Mouse (Mus musculus) liver, embryonic 14.5 days (tissue): Measurements from ENCODE around the gene Mgp. TPM values are rescaled to one million over a fixed set of nuclear protein-coding genes. Genes with fewer than 3 reads are reported as not detected.

ENCODE experiments used
- ATAC-seq: fragments of 200-750 bp; cut with Nextera tagmentation; 2 replicates; pipeline ENCODE4 v1.8.0; 2017; ENCODE audit warnings: moderate number of reproducible peaks, mild to moderate bottlenecking, moderate library complexity; ENCODE audit not compliant: insufficient read depth
- DNase-seq, 3 experiments: peaks; one replicate each; pipeline ENCODE4 v3.0.0-alpha.2; 2012 to 2013; ENCODE audit warnings: low read depth in 3 of 3, low spot score in 3 of 3
- H3K27ac ChIP-seq: fragments of 300-500 bp; sonication (generic); 2 replicates; pipeline ENCODE4 v1.5.1; 2014; ENCODE audit warnings: moderate library complexity, mild to moderate bottlenecking, control low read depth, inconsistent platforms
- H3K27me3 ChIP-seq: fragments of 300-500 bp; sonication (generic); 2 replicates; pipeline ENCODE4 v1.6.1; 2014; ENCODE audit warnings: mild to moderate bottlenecking, low read length, moderate library complexity; ENCODE audit not compliant: control insufficient read depth, insufficient read depth
- H3K36me3 ChIP-seq: fragments of 300-500 bp; sonication (generic); replicated peaks from 2 replicates; pipeline ENCODE4 v1.6.1; 2014; ENCODE audit warnings: low read depth; ENCODE audit not compliant: control insufficient read depth, insufficient read depth
- H3K4me1 ChIP-seq, 2 experiments: fragments of 200-500 bp in 1 of 2; fragments of 300-500 bp in 1 of 2; sonication (generic) in 1 of 2; replicated peaks; 2 replicates each; pipeline ENCODE4 v1.6.1; 2012 to 2014; ENCODE audit warnings: antibody characterized with exemption in 1 of 2, inconsistent platforms in 1 of 2, low read length in 1 of 2; ENCODE audit not compliant: control insufficient read depth in 2 of 2, insufficient read depth in 2 of 2
- H3K4me2 ChIP-seq: fragments of 300-500 bp; sonication (generic); 2 replicates; pipeline ENCODE4 v1.6.1; 2014; ENCODE audit warnings: low read depth, mild to moderate bottlenecking, control low read depth, moderate library complexity
- H3K4me3 ChIP-seq, 2 experiments: fragments of 200-500 bp in 1 of 2; fragments of 300-500 bp in 1 of 2; sonication (generic) in 1 of 2; 2 replicates each; pipeline ENCODE4 v1.5.1; 2012 to 2014; ENCODE audit warnings: low read depth in 2 of 2, low read length in 2 of 2, mild to moderate bottlenecking in 2 of 2, control low read depth in 1 of 2, inconsistent platforms in 1 of 2, moderate library complexity in 1 of 2; ENCODE audit not compliant: insufficient read depth in 1 of 2
- H3K9ac ChIP-seq: fragments of 300-500 bp; sonication (generic); replicated peaks from 2 replicates; pipeline ENCODE4 v1.6.1; 2014; ENCODE audit warnings: mild to moderate bottlenecking, control low read depth, moderate library complexity
- H3K9me3 ChIP-seq: fragments of 300-500 bp; sonication (generic); 2 replicates; pipeline ENCODE4 v1.6.1; 2016; ENCODE audit warnings: low read length, mixed read lengths; ENCODE audit not compliant: control insufficient read depth
- CTCF ChIP-seq: IDR thresholded peaks from 2 replicates; pipeline ENCODE4 v1.5.1; 2016; ENCODE audit warnings: antibody characterized with exemption, low read depth, control low read depth
- EP300 ChIP-seq: IDR thresholded peaks from 2 replicates; pipeline ENCODE4 v1.6.1; 2016; ENCODE audit warnings: antibody characterized with exemption, low read depth
- whole genome bisulfite sequencing: fragments of 180-500 bp; shearing (Covaris S2); extraction: QIAGEN DNeasy Blood & Tissue Kit; methylation state at CpG from one replicate; pipeline ENCODE4 v1.1.7; 2014; ENCODE audit not compliant: insufficient replicate concordance; 5-methylcytosine and 5-hydroxymethylcytosine counted together
- polyA plus RNA-seq, 2 experiments: library from polyadenylated mRNA; depleted of rRNA in 1 of 2; stranded (reverse) in 1 of 2; unstranded in 1 of 2; fragments of >200 nt; fragmentation: Nextera tagmentation in 1 of 2; extraction: Ambion mirVana in 1 of 2; gene quantifications; 2 replicates each; pipeline versions ENCODE4 v1.2.1 to v1.2.3; 2012 to 2014

Gene Mgp
- polyA plus RNA-seq, 2 experiments = 0.96 to 1.6 TPM

GRCm38 (mm10) chr6:136827516-136827880 lies 48.1 kb downstream of the Mgp start, which contains the start of gene BC049715:
TSS of gene BC049715 (plus strand) at chr6:136827626.
- peak within 1 kb of the TSS; percentile 91 for H3K4me2 ChIP-seq
- ATAC-seq = peak; percentile 43; the same call in 1 of the 2 replicates
- peak within 1 kb of the TSS; percentile 99 for H3K9ac ChIP-seq
- no peaks in the 10 kb centered on the region for H3K9me3 ChIP-seq
- TF ChIP-seq EP300 (no peak), CTCF (no peak)
- H3K27ac ChIP-seq = peak within 1 kb of the TSS; percentile 67
- peak within 1 kb of the TSS; percentile 84 to 98 for H3K4me3 ChIP-seq
- no peak for DNase-seq
- H3K27me3 ChIP-seq = no peaks in the 10 kb centered on the region
- peaks cover 5 to 9% of the 10 kb centered on the region in 2 experiments for H3K4me1 ChIP-seq
- peaks cover 29% of the 10 kb centered on the region for H3K36me3 ChIP-seq
- under 1% methylated on average over 34 of the region's 34 CpGs for WGBS

- Histone ChIP-seq H3K4me2 (peak overlapping the region; percentile 91), H3K27me3 (no peaks in the 10 kb centered on the region), H3K4me1 (peaks cover 5 to 9% of the 10 kb centered on the region in 2 experiments), H3K36me3 (peaks cover 33% of the 10 kb centered on the region), H3K27ac (peak overlapping the region; percentile 67), H3K9ac (peak overlapping the region; percentile 99), H3K9me3 (no peaks in the 10 kb centered on the region), H3K4me3 (peak overlapping the region; percentile 84 to 98)
- ATAC-seq = no peak
- 5% methylated on average over 7 of the region's 7 CpGs for WGBS
- TF ChIP-seq EP300 (no peak), CTCF (no peak)
- DNase-seq = no peak
Measured at GRCm38 (mm10) chr6:136827116-136827515, 48.5 kb downstream of the Mgp start.

- ATAC-seq = no peak
- Histone ChIP-seq H3K27me3 (no peaks in the 10 kb centered on the region), H3K9me3 (no peaks in the 10 kb centered on the region), H3K4me3 (no peak overlapping the region), H3K4me2 (no peak overlapping the region), H3K9ac (no peak overlapping the region), H3K27ac (no peak overlapping the region), H3K4me1 (peaks cover 5 to 9% of the 10 kb centered on the region in 2 experiments), H3K36me3 (peaks cover 54% of the 10 kb centered on the region)
- WGBS = 92% methylated on average over 8 of the region's 8 CpGs
- DNase-seq = no peak
- no peak for TF ChIP-seq EP300
- TF ChIP-seq CTCF = no peak
Measured at GRCm38 (mm10) chr6:136824987-136825386, 50.6 kb downstream of the Mgp start.

Other genes starting within 250 kb of the Mgp start
- 2.5 and 3.9 TPM in 2 replicates for gene Plbd1, start 213.9 kb downstream of the Mgp start, polyA plus RNA-seq (2012; rRNA removed)
- gene Plbd1, start 213.9 kb downstream of the Mgp start, polyA plus RNA-seq (2014; fragmentation: Nextera tagmentation; extraction: Ambion mirVana) = 5.9 and 7.6 TPM in 2 replicates
- 0.08 and 0.11 TPM in 2 replicates for gene Gucy2c, start 94.1 kb downstream of the Mgp start, polyA plus RNA-seq (2012; rRNA removed)
- gene Gucy2c, start 94.1 kb downstream of the Mgp start, polyA plus RNA-seq (2014; fragmentation: Nextera tagmentation; extraction: Ambion mirVana) = 0.06 and 0.10 TPM in 2 replicates
- 2.4 and 3.2 TPM in 2 replicates for gene Hist4h4, start 71.4 kb downstream of the Mgp start, polyA plus RNA-seq (2012; rRNA removed)
- gene Hist4h4, start 71.4 kb downstream of the Mgp start, polyA plus RNA-seq (2014; fragmentation: Nextera tagmentation; extraction: Ambion mirVana) = 1.6 and 1.8 TPM in 2 replicates
- 62.4 and 112 TPM in 2 replicates for gene H2afj, start 67.6 kb downstream of the Mgp start, polyA plus RNA-seq (2012; rRNA removed)
- gene H2afj, start 67.6 kb downstream of the Mgp start, polyA plus RNA-seq (2014; fragmentation: Nextera tagmentation; extraction: Ambion mirVana) = 130 and 133 TPM in 2 replicates
- 0.13 and 0.73 TPM in 2 replicates for gene BC049715, start 48.2 kb downstream of the Mgp start, polyA plus RNA-seq (2012; rRNA removed)
- gene BC049715, start 48.2 kb downstream of the Mgp start, polyA plus RNA-seq (2014; fragmentation: Nextera tagmentation; extraction: Ambion mirVana) = 0.57 and 0.71 TPM in 2 replicates
- 27.1 and 37.6 TPM in 2 replicates for gene Wbp11, start 47.6 kb downstream of the Mgp start, polyA plus RNA-seq (2012; rRNA removed)
- 51.3 and 59.3 TPM in 2 replicates for gene Wbp11, start 47.6 kb downstream of the Mgp start, polyA plus RNA-seq (2014; fragmentation: Nextera tagmentation; extraction: Ambion mirVana)
- 0.11 and 0.18 TPM in 2 replicates for gene Smco3, start 40.4 kb downstream of the Mgp start, polyA plus RNA-seq (2012; rRNA removed)
- gene Smco3, start 40.4 kb downstream of the Mgp start, polyA plus RNA-seq (2014; fragmentation: Nextera tagmentation; extraction: Ambion mirVana) = 0.15 TPM in 1 of 2 replicates, not detected in the other
- gene Art4, start 18.1 kb downstream of the Mgp start, polyA plus RNA-seq (2012; rRNA removed) = 17.8 and 23.3 TPM in 2 replicates
- gene Art4, start 18.1 kb downstream of the Mgp start, polyA plus RNA-seq (2014; fragmentation: Nextera tagmentation; extraction: Ambion mirVana) = 20.3 and 22.6 TPM in 2 replicates
- gene Erp27, start 46.4 kb upstream of the Mgp start, polyA plus RNA-seq (2012; rRNA removed) = 0.06 and 0.08 TPM in 2 replicates
- gene Erp27, start 46.4 kb upstream of the Mgp start, polyA plus RNA-seq (2014; fragmentation: Nextera tagmentation; extraction: Ambion mirVana) = 0.09 TPM in 1 of 2 replicates, not detected in the other
- gene Pde6h, start 48.0 kb upstream of the Mgp start, polyA plus RNA-seq (2012; rRNA removed) = 0.01 TPM in 1 of 2 replicates, not detected in the other
- not detected in 2 replicates for gene Pde6h, start 48.0 kb upstream of the Mgp start, polyA plus RNA-seq (2014; fragmentation: Nextera tagmentation; extraction: Ambion mirVana)
- gene Arhgdib, start 66.1 kb upstream of the Mgp start, polyA plus RNA-seq (2012; rRNA removed) = 79.4 and 84.5 TPM in 2 replicates
- gene Arhgdib, start 66.1 kb upstream of the Mgp start, polyA plus RNA-seq (2014; fragmentation: Nextera tagmentation; extraction: Ambion mirVana) = 108 and 122 TPM in 2 replicates